Mouse (Mus musculus) spleen, adult 2 months (tissue): Measurements from ENCODE around the gene Fry.

Experiments used
- CTCF ChIP-seq: fragments of 200-500 bp; IDR thresholded peaks from 2 replicates; pipeline ENCODE4 v1.5.1; 2011; ENCODE audit warnings: mild to moderate bottlenecking, inconsistent platforms; ENCODE audit not compliant: insufficient read depth, insufficient read length, insufficient replicate concordance; ENCODE audit errors: extremely low read depth
- POLR2A ChIP-seq: fragments of 200-500 bp; IDR thresholded peaks from 2 replicates; pipeline ENCODE4 v1.6.1; 2011; ENCODE audit warnings: low read depth, low read length, inconsistent platforms

- TF ChIP-seq POLR2A: no peak
- TF ChIP-seq CTCF: no peak
These were observed 22.1 kb downstream of the Fry start for GRCm38 (mm10) chr5:150140513-150140912.
